Mouse (Mus musculus): Measurements from ENCODE around the gene Slc38a9.

Slc38a9 gene

GRCm38 (mm10) chr13:112772252-112772651, 111.7 kb downstream of the Slc38a9 start:
- no peak for DNase-seq

GRCm38 (mm10) chr13:112772861-112773260, 112.3 kb downstream of the Slc38a9 start:
- no peak for DNase-seq

GRCm38 (mm10) chr13:112773991-112774675, 113.6 kb downstream of the Slc38a9 start:
- no peak for DNase-seq

- DNase-seq: no peak
These were observed 115.3 kb downstream of the Slc38a9 start for GRCm38 (mm10) chr13:112775856-112776255.

- DNase-seq: no peak
These were observed 117.9 kb downstream of the Slc38a9 start for GRCm38 (mm10) chr13:112778407-112778806.

- no peak for DNase-seq
These were observed 124.8 kb downstream of the Slc38a9 start for GRCm38 (mm10) chr13:112785305-112785704.

GRCm38 (mm10) chr13:112786142-112786541, 125.6 kb downstream of the Slc38a9 start:
- no peak for DNase-seq

GRCm38 (mm10) chr13:112786942-112787533, 126.5 kb downstream of the Slc38a9 start:
- no peak for DNase-seq

Measured in cerebellum, postnatal 14 days (tissue).